Mouse (Mus musculus) lung, adult 2 months (tissue): ENCODE measurements around the gene Pcdh9.

Experiments used
- CTCF ChIP-seq: fragments of 200-500 bp; IDR thresholded peaks from 2 replicates; pipeline ENCODE4 v1.5.1; 2011; ENCODE audit warnings: mild to moderate bottlenecking, low read length, control low read depth; ENCODE audit not compliant: insufficient read depth
- POLR2A ChIP-seq: fragments of 200-500 bp; IDR thresholded peaks from 2 replicates; pipeline ENCODE4 v1.6.1; 2011; ENCODE audit warnings: low read depth, mild to moderate bottlenecking, control low read depth, low read length, borderline replicate concordance; ENCODE audit errors: extremely low read depth

DNA sequence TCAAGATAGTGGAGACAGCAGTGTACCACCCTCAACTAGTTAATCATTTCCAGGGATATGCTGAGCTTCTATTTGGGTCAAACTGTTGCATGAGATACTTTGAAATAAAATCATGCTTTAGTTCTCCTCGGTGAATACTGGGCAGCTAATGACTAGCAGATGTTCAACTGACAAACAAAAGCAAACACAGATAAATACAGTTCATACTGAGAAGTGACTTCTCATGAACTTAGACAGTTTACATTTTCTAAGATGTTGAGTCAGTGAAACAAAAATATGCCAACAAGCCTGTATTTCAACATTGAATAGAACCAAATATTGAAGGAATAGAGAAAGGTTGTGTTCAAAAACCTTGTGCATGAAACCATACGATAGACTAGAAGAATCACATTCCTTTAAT lies 795.4 kb downstream of the Pcdh9 start:
- TF ChIP-seq CTCF (no peak), POLR2A (no peak)
